Mouse (Mus musculus) fibroblast of lung, adult 2 months (primary cell): ENCODE results near the gene Washc4.

Experiments
- DNase-seq: peaks from one replicate; pipeline ENCODE4 v3.0.0-alpha.2; 2011; ENCODE audit warnings: low read depth

Gene Washc4

GRCm38 (mm10) chr10:83637295-83637694 is 93.7 kb downstream of the Washc4 start:
- DNase-seq: peak; percentile 98

- DNase-seq: no peak
Measured at GRCm38 (mm10) chr10:83639881-83640386, 96.4 kb downstream of the Washc4 start.

DNA sequence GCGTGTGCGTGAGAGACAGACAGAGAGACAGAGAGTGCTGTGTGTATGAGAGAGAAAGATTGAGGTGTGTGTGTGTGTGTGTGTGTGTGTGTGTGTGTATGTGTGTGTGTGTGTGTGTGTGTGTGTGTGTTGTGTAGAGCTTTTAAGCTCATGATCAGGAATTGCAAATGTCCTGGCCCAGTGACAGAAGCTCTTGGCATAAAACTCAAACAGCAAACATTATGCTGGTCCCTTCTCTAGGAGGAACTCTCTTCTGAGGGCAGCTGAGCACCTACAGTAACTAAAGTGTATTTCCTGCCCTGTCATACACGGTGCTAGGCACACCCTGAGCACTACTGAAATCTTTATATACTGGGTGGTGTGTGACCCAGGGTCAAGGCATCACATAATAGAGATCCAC is 98.1 kb downstream of the Washc4 start:
- DNase-seq: no peak

- no peak for DNase-seq
Measured at GRCm38 (mm10) chr10:83644167-83644566, 100.6 kb downstream of the Washc4 start.

DNA sequence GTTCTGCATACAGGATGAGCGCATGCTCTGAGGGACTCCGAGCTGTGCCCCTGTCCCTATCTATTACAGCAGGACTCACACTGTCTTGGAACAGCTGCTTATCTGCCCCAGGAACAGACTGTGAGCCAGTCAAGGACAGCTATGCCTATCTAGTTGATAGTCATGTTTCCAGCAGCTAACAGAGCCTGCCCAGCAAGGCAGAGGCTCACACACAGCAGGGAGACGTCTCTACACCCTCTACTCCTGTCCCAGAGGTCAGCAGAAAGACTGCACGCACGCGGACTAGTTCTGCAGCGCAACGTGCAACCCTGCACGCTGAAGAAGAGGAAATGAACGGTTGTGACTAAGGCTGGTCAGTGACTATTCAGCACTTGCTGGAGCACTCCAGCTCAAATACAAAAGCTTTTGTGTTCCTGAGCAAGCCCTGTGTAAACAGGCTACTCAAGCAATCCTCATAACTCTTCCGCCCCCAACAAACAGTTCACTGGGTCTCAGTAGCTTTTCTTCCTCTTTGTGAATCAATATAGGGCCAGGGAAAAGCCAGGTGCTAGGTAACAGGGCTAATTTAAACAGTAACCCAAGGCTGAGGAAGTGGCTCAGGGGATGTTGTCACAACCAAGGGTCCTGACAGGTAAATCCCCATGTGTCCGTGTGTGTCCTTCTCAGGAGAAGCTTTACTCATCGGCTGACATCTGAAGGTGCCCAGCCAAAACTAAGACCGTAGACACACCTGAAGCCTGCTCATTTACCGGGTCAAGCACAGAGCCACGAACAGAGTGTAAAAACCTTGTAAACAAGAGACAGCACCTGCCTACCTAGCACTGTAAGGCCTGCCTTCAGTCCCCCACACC is 101.5 kb downstream of the Washc4 start:
- no peak for DNase-seq

- no peak for DNase-seq
Measured at GRCm38 (mm10) chr10:83645716-83645990, 102.1 kb downstream of the Washc4 start.
